Mouse (Mus musculus) megakaryocyte, embryonic 14.5 days (primary cell): ENCODE results near the gene Krt14.

Experiments used
- FLI1 ChIP-seq: IDR thresholded peaks from 2 replicates; pipeline ENCODE4 v1.6.1; 2012; ENCODE audit warnings: low read length, inconsistent platforms, mixed read lengths
- GATA1 ChIP-seq: IDR thresholded peaks from 3 replicates; pipeline ENCODE4 v1.6.1; 2012; ENCODE audit warnings: mixed read lengths, low read length, inconsistent platforms, borderline replicate concordance

DNA sequence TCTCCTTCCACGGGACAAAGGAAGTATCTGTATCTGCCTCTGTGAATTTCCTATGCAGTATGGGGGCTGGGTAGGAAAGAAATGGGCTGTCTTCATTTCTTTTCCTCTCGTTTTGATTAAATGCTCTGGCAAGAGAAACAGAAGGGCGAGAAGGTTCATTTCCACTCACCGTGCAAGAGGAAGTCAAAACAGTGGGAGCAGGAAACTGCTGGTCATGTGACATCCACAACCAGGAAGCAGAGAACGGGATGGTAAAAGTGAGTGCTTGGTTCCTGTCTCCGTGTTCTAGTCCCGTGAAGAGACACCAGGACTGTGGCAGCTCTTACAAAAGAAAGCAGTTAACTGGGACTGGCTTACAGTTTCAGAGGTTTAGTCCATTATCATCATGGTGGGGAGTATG lies 25.6 kb downstream of the Krt14 start:
- TF ChIP-seq GATA1 (no peak), FLI1 (no peak)
